Mouse (Mus musculus) testis, adult 2 months (tissue): Measurements from ENCODE around the gene Aprt.

Source experiments
- CTCF ChIP-seq: fragments of 200-500 bp; IDR thresholded peaks from 2 replicates; pipeline ENCODE4 v1.5.1; 2012; ENCODE audit warnings: low read depth, mild to moderate bottlenecking, inconsistent platforms, low read length, moderate library complexity; ENCODE audit not compliant: control insufficient read depth, insufficient read depth, insufficient replicate concordance
- POLR2A ChIP-seq: fragments of 200-500 bp; IDR thresholded peaks from 2 replicates; pipeline ENCODE4 v1.6.1; 2012; ENCODE audit warnings: low read depth, mild to moderate bottlenecking, inconsistent platforms, low read length, moderate library complexity; ENCODE audit not compliant: control insufficient read depth

GRCm38 (mm10) chr8:122585411-122585891 is 8.7 kb upstream of the Aprt start:
- TF ChIP-seq CTCF = no peak
- TF ChIP-seq POLR2A = no peak
